Mouse (Mus musculus) gastrocnemius, adult 8-10 months (tissue): ENCODE results near the gene Stxbp6. TPM values are rescaled to one million over a fixed set of nuclear protein-coding genes. Genes with fewer than 3 reads are reported as not detected.
A peak's percentile ranks its signal among the peaks of the same experiment; 100 is the strongest.

Experiments
- DNase-seq, 2 experiments: peaks; one replicate each; pipeline ENCODE4 v3.0.0; 2022; ENCODE audit warnings: low spot score in 2 of 2
- total RNA-seq, 4 experiments: library from RNA; stranded (reverse); gene quantifications; 2 replicates each; pipeline ENCODE4 v1.2.4; 2022

Stxbp6 gene
- total RNA-seq, 4 experiments from 2014 or later, result 2.4 to 6.1 (median 2.9) TPM

DNA sequence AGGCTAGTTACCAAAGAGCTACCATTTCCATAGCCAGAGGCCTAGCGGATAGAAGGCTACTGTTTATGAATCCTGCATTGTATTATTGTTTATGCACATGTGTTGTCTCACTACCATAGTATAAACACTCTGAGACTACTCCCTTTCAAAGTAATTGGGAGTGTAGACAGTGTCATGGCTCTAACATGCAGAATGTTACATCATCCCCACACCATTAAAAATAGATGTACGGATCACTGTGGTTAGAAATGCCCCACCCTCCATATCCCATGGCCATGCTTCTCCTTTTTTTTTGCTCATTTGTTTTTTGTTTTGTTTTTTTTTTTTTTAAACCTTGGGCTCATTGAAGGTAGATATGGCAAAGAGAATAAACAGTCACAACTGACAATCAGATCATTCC, 154.9 kb downstream of the Stxbp6 start:
- no peak for DNase-seq

DNA sequence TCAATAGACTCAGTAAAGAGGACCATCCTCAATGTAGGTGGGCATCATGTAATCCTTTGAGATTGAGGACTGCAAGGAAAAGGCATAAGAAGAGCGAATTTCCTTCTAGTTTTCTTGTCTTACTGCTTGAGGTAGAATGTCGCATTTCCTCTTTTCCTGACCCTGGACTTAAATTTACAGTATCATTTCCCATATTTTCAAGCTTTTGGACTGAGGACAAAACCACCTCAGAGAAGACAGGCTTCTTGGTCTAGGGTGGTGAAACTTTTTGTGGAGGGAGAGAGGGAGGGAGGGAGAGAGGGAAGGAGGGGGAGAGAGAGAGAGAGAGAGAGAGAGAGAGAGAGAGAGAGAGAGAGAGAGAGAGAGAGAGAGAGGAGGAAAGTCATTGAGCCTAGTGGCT, 155.6 kb downstream of the Stxbp6 start:
- DNase-seq, result no peak

DNA sequence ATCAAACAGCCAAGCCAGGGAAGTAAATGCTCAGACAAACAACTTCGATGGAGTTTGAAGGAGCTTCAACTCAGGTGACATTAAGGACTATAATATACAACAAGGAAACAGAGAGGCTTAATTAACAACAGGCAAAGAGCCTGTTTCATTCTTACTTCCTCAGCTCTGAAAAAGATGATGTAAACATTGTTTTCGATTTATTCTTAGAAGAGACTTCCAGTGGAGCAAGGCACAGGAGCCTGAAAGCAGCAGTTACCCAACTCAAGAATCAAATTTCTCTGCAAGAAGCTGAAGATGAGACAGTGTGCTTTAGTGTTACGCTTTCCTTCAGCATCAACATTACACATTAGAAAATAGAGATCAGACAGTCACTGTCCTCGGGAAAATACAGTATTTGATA, 160.7 kb downstream of the Stxbp6 start:
- no peak for DNase-seq

DNA sequence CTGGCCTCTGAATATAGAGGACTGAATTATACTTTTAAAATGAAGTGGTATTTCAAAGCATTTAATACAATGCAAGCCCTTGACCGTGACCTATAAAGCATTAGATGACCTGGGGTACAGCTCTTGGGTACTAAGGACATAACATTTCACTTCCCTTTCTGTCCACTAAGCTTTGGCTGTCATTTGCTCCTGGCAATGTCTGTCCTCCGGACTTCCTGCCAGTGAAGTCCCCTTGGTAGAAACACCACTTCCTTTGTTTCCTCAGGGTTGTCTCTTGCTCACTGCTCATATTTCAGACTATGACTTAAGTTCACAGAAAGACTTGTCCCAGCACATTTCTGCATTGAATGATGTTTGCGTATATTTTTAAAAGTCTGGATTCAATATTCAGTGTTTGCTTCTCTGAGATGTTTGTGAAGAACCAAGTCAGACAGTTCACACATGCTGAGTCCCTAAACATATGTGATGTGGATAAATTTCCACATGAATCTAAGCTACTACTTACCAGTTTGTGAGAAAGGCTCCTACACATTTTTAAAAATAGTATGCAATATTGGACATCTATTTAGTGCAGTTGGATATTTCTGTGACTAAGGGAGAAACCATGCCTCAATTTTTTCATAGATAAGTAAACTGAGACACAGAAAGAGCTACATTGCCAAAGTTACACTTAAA, 166.3 kb downstream of the Stxbp6 start:
- DNase-seq, result no peak

DNA sequence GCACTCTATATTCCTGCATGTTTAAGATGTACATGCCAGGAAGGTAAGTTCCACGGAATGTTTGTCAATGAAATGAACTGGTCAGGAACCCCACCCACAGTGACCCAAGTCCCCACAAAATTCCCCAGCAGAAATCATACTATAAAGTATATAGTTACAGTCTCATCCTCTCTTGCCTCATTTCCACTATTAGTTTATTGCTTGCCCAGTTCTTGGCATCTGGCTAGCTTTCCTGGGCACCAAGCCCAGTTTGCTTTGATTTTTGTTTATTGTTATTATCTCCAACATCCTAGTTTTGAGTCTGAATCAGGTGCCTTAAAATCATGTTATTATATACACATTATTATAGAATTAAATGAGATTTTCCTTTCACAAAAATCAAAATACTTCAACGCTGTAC, 168.5 kb downstream of the Stxbp6 start:
- DNase-seq, result no peak

DNA sequence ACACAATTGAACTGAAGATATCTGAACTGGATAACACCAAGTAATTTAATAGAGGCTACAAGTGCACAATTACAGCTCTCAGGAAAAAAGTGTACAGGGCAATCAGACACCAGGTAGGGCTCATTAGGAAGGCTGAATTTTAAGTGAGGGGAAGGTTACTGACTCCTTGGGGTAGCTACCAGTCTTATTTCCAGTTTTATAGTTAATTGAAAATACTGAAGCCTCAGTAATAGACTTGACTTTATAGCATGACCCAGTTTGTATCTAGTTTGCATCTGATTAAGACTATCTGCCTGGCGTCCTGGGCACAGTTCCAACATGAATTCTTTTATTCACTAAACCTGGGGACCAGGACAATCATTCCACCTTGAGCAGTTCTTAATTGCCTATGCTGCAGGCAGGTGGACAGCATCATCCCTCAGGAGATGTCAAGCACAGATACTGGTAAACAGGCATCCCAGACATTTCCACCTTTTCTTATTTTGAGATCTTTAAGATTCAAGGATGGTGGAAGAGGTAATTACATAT, 171.2 kb downstream of the Stxbp6 start:
- DNase-seq, result no peak

DNA sequence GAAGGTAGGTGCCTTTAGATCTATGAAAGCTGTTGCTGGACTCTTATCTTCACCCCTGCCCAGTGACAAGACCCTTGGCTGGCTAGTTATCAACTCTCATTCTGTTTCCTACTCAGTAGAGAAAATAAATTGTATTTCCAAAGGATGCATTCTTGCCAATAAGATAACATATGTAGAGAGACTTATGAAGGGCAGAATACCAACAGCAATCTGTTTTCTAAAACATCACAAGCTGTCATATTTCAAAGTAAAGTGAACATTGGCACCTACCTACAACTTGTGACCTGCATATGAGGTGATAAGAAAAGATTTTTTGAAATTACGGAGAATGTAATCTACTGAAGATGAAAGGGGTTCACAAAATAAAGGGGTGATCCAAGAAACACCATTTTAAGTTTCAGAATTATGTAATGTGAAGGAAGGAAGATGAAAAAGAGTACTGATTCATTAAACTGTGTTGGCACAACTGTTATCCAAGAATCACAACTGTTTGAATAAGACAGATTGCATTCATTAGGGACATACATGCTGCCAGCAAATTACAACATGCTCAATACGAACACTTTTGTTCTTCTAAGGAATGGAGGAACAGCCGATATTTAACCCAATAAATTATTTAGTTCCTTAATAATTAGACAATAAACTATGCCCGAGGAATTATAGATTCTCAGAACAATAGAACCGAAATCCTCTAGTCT, 175.2 kb downstream of the Stxbp6 start:
- no peak for DNase-seq

DNA sequence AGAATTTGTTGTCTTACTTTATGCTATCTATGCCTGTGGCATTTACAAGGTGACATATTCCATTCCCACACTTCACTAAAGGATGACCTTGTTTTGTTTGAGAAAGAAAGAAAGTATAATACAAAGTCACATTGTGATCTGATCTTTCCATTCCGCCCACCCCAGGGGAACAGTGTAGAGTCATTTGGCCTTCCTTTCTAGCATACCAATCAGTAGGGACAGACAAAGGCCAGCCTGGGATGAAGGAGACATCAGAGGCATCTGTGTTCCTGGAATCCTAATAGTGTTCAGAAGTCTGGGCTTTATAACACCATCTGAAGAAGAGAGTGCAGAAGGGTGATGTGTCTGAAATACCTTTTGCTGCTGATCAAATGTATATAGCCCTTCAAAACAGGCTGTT, 178.0 kb downstream of the Stxbp6 start:
- DNase-seq, result no peak

DNA sequence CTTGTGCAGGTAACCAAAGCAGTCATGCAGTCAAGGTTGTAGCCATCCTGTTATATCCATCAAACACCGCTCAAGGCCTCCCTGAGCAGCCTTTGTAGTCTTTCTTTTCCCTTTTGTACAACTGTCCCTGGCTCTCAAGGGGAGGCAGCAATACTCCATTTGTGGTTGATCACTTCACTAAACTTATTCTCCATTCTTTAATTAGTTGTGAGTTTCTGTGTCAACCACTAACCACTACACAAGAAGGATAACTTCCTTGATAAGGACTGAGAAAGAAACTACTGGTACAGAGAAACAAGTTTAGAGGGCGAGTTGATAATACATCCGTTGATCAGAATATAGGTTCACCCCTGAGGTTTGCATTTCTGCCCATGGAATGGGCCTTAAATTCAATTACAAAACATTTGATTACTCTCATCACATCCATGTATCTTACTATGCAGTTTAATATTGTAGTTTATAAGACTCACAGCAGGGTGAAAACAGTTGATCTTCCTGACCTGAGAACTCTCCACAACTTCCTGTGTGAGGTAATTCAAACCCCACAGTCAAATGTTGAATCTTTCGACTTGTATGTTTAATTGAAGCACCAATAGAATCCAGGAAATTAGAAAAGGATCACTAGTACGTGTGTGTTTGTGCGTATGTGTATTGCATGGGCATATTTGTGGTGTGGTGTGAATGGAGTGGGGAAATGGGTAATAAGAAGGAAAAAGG, 184.7 kb downstream of the Stxbp6 start:
- DNase-seq, result no peak

DNA sequence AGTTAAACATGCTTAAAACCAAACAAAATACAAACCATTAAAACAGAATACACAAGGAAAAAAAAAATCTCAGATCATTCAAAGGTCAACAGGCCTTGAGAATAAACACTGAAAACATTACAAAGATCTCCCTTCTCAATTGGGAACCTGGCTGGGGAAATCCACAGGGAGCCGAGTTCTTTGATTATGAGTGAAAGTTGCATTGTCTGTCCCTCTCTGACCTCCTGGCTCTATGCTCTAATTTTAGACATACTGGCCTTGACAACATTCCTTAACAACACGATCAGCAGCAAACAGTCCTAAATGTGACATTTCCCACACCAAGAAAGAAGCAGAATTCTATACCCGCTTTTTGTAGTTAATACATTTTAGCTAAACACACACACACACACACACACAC, 187.7 kb downstream of the Stxbp6 start:
- no peak for DNase-seq

DNA sequence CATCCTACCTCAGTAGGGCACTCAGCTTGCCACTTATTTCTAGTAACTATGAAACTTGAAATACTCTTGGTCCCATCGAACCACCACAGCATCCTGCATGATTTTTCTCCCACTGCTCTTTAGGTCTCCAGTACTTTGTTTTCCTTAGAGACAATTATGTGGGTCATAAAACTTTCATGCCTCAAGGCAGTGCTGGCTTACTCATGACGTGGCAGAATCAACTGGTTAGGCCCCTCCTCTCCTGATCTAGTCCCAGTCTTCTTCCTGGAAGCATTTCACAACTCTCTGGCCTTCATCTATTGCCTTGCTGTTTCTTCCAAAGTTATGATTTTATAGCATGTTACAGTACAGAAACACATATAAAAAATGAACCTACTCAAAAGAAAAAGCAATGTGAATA, 201.8 kb downstream of the Stxbp6 start:
- DNase-seq, result no peak

DNA sequence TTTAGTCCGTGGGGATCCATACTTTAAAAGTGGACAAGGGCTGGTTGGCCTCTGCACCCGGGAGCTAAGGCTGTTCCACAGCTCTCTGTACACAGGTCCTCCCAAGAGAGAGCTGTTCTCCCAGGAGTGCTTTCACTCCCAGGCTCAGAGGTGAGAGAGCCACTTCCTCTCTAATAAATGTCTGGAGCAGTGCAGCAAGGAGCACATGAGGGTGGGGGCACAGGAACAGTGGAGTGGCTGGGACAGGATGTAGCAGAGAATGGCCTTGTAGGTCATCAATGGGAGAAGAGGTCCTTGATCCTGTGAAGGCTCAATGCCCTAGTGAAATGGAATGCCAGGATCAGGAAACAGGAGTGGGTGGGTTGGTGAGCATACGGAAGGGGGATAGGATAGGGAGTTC, 209.1 kb downstream of the Stxbp6 start:
- DNase-seq, result no peak

DNA sequence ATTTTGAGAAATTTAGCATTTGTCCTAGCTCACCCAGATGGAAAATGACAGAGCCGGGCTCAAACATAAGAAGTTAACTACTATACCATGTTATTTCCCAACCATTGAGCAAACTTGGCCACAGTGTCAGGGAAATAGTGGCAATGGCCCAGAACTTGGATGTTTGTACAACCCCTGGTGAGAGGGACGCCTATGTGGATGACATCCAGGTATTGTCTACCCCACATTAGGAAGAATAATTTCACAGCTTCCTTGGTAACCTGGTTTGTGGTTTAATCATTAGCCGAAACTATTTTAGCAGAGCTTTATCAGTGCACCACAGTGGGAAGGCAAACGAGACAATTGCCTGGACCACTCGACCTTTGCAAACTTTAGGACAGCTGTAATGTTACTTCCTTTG, 215.1 kb downstream of the Stxbp6 start:
- DNase-seq, result no peak

DNA sequence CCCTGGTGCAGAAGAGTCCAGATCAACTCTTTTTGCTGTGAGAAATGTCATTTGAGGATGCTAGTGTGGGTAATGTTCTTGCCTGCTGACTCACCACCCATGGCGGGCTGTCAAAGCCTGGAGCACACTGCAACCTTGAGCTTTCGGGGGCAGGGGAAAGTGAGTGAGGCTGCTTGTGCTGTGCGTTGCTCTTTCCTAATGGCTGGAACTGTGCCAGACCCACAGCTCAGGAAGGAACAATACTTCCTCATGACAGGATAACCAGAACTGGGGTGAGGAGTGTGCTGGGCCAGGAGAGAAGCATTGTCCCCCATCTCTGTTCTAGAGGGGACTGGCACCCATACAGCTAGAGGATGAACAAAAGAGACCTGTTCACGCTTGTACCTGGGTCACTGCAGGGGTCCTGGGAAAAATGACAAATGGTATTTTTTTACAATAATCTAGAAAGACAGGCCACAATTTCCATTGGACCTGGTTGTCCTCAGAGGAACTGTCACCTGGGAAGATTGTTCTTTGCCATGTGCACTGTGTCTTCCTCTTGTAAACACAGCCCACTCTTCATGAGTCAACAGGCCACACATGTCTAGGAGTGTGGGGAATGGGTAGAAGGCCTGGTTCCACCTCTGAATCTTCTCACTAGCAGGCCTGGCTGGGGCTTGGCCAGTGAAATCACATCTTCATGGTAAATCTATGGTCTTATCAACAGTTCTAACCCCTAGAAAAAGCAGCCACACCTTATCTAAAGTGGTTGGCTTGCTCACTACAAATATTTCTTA, 216.2 kb downstream of the Stxbp6 start:
- peak; percentile 33 to 38 for DNase-seq

DNA sequence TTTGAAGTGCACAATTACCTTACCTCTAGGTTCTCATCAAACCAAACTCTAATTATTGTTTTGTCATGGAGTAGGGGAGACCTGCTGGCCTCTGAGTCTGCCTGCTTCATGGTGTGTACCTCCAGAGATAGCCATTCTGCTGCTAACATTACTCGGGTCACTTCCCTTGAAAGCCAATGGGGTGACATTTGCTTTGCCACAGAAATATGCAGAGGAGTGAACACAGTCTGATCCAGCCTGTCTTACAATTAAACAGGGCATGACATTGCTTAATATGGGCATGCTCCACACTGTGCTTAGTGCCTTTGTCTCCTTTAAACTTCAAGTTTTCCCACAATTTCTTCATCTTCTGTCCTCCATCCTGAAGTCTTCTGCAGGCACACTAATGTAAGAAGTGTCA, 222.5 kb downstream of the Stxbp6 start:
- no peak for DNase-seq

DNA sequence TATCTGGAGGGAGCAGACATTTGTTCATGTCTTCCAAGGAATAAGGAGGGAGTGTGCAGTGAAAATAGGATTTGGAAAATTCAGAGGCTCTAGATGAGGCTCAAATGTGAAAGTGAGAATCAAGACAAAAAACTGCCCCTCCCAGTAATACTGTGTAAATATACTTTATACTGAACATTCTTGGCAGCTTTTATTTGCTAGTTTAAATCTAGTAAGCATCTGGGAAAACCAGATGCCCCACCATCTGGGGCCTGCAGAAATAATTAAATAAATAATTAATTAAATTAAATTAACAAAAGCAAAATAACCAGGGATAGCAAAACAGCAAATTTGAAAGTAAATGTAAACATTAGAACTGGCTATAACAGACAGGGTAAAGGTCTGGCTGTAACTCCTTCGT, 224.0 kb downstream of the Stxbp6 start:
- no peak for DNase-seq

DNA sequence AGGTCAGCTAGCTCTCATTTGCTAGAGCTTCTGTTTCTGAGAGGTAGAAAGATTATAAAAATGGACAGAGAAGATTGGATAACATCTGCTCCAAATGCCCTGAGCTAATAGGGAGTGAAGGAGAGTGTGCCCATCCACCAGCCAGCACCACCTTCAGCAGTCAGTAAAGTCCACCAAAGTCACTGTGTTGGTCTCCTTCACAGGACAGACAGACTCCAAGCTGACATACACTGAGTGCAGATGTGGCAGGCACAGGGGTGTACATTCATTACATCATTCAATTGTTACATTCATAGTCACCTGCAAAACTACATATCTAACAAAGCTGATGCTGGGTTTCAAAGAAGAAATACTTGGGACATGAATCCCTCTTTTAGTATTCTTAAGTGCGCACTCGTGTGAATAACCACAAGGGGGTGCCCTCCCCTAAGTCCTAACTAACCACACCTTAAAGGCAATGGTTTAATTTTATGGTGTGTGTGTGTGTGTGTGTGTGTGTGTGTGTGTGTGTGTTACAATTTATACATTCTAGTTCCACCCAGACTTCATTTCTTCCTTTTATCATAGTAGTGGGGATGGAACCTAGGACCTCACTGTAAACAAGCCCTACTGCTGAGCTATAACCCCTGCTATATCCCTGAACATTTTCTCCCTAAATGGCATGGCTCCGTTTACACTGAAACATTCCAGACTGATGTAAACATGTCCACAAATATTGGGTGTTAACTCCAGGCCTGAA, 225.9 kb downstream of the Stxbp6 start:
- DNase-seq, result peak in 1 of 2 experiments; percentile 2

DNA sequence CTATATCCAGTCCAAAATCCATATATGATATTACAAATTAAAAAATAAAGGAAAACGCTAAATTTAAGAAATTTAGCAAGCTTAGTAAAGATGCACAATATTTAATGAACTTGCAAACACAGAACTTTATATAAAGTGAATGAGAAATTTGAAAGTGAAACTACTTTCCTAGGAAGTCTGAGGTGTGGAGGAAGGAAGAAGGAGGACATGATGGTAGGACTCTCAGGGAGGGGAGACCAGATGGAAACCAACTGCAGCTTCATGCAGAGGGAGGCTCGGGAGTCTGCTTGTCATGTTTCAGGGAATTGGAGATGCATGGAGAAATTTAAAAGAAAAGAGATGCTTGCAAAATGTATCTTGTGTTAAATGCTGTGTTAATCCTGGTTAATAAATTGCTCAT, 233.9 kb downstream of the Stxbp6 start:
- DNase-seq, result no peak

DNA sequence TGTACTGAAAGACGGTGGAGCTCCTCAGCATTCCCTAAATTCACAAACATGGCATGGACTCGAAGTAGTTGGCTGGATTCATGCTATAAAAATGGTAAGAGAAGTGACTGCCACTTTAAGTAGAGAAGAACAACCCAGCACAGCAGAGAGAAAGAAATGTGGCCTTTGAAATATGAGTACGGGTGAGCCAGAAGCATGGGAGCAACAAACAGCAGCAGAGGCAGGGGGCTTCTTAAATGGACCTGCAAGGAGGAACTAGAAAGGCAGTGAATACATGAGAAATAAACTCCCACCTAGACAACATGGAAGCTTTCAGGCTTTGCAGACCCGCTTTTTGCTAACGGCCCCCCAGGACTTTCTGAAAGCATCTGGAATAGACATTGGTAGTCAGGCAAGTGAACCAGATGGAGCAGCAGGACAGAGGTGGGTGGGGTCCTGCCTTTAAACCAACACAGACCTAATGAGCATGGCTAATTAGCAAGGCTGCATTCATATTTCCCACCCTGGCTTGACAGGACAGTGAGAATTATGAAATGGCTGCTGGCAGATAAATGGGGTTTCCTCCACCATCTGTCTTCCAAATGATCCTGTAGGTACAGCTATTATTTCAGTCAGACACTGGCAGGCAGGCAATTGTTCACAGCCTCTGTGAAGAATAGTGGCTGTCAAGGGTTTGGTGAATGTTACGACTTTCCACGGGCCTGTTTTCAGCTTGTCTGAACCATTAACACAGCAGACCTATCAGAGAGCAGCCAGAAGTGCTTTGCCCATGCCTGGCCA, 234.7 kb downstream of the Stxbp6 start:
- DNase-seq, result no peak

DNA sequence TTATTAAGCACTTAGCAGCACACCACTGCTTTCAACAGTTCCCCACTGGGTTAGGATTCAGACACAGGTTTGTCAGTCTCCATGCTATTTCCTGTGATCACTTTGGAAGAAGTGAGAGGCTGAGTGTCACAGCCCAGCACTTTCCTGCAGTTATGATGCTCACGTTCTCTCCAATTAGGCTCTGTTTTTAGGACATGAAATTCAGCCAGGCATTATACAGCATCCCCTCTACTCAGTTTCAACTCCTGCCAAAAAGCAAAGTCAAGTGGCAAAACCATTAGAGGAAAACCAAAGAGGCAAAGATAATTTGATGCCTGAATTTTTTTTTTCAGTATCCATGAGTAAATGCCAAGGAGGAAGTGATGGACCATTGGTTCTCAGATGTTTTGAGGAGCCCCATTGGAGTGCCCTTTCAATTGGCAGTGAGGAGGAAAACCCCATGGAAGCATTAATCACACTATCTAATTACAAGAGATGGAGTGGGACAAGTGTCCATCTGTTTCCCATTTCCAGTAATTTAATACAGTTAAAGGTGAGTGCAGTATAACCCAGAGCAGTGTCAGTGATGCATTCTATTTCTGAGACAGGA, 238.5 kb downstream of the Stxbp6 start:
- no peak for DNase-seq
